Mouse (Mus musculus) midbrain, embryonic 10.5 days (tissue): ENCODE results near the gene Tango2. TPM values are rescaled to one million over a fixed set of nuclear protein-coding genes. Genes with fewer than 3 reads are reported as not detected.
"Not testable (repeated sequence)": the region's sequence is repeated elsewhere in the genome, so short reads cannot be mapped to it uniquely, and the experiment has no call there.

Source experiments
- DNase-seq: peaks from one replicate; pipeline ENCODE4 v3.0.0-alpha.2; 2017; ENCODE audit warnings: low spot score
- H3K27ac ChIP-seq: fragments of 300-500 bp; sonication (generic); replicated peaks from 2 replicates; pipeline ENCODE4 v1.5.1; 2016; ENCODE audit warnings: mild to moderate bottlenecking
- H3K27me3 ChIP-seq: fragments of 300-500 bp; sonication (generic); 2 replicates; pipeline ENCODE4 v1.6.1; 2016; ENCODE audit warnings: low read depth, mild to moderate bottlenecking; ENCODE audit not compliant: poor library complexity, severe bottlenecking
- H3K36me3 ChIP-seq: fragments of 300-500 bp; sonication (generic); 2 replicates; pipeline ENCODE4 v1.6.1; 2016; ENCODE audit warnings: mild to moderate bottlenecking, moderate library complexity
- H3K4me1 ChIP-seq: fragments of 300-500 bp; sonication (generic); 2 replicates; pipeline ENCODE4 v1.6.1; 2016
- H3K4me3 ChIP-seq: fragments of 300-500 bp; sonication (generic); 2 replicates; pipeline ENCODE4 v1.5.1; 2016; ENCODE audit warnings: mild to moderate bottlenecking, moderate library complexity
- H3K9me3 ChIP-seq: fragments of 300-500 bp; sonication (generic); replicated peaks from 2 replicates; pipeline ENCODE4 v1.6.1; 2016; ENCODE audit warnings: mild to moderate bottlenecking
- WGBS: fragments of 180-500 bp; shearing (Covaris S2); methylation state at CpG from one replicate; pipeline ENCODE4 v1.1.7; 2016; 5-methylcytosine and 5-hydroxymethylcytosine counted together
- polyA plus RNA-seq: library from polyadenylated mRNA; unstranded; fragments of >200 nt; fragmentation: Nextera tagmentation; extraction: Ambion mirVana; gene quantifications from 2 replicates; pipeline ENCODE4 v1.2.1, GENCODE M21; 2016

Tango2 gene
- polyA plus RNA-seq, 1 experiment from 2014 or later = 40.1 TPM

- Histone ChIP-seq H3K27ac (no peak overlapping the region), H3K4me1 (no peaks in the 10 kb centered on the region), H3K9me3 (no peaks in the 10 kb centered on the region), H3K36me3 (peaks cover 13% of the 10 kb centered on the region), H3K4me3 (no peak overlapping the region), H3K27me3 (no peaks in the 10 kb centered on the region)
- no peak for DNase-seq
- 81% methylated on average over 1 of the region's 1 CpGs for WGBS
Measured at GRCm38 (mm10) chr16:18328524-18328923, 19.4 kb downstream of the Tango2 start.

GRCm38 (mm10) chr16:18327936-18328335 lies 20.0 kb downstream of the Tango2 start:
- Histone ChIP-seq H3K27ac (no peak overlapping the region), H3K4me1 (no peaks in the 10 kb centered on the region), H3K9me3 (no peaks in the 10 kb centered on the region), H3K27me3 (no peaks in the 10 kb centered on the region), H3K4me3 (no peak overlapping the region), H3K36me3 (peaks cover 15% of the 10 kb centered on the region)
- DNase-seq = no peak
- 94% methylated on average over 9 of the region's 9 CpGs for WGBS

DNA sequence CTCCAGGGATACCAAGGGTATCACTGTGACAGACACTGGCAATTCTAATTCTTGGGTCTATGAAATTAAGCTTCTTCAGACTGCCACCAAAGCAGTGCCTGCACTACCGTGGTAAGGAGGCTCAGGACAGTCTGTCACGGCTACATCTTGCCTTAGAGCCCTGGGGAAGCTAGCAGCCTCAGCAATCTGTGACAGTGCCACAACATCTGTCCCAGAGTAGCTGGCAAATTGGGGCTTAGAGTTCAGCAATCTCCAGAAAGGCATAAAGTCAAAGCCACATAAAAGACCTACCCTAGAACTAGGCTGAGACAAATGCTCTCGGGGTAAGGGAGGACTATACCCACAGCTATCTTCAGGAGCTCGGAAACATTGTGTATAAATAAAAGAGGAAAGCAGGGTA lies 22.2 kb downstream of the Tango2 start:
- Histone ChIP-seq H3K4me3 (no peak overlapping the region), H3K27me3 (no peaks in the 10 kb centered on the region), H3K9me3 (no peaks in the 10 kb centered on the region), H3K36me3 (peaks cover 22% of the 10 kb centered on the region), H3K4me1 (no peaks in the 10 kb centered on the region), H3K27ac (no peak overlapping the region)
- DNase-seq = no peak
- 80% methylated on average over 4 of the region's 4 CpGs for WGBS

DNA sequence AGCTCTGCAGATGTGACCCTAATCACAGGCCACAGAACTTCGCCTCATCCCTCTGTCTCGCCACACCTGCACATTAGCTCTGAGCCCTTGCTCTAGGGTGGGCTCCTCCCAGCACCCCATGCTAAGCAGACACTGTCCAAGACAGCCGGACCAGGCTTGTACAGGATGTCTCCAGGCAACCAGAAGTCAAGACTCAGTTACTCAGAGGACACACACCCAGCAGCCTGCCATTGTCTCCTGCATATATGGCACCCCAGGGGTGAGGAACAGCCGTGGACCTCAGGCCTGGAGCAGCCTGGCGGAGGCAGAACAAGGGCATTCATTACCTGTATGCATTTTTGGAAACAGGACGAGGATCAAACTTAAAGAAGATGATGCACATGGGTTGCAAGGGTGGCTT lies 23.9 kb downstream of the Tango2 start:
- Histone ChIP-seq H3K4me3 (no peak overlapping the region), H3K36me3 (peaks cover 26% of the 10 kb centered on the region), H3K4me1 (no peaks in the 10 kb centered on the region), H3K9me3 (no peaks in the 10 kb centered on the region), H3K27ac (0 out of 2 replicates have a peak overlapping the region, but pooled peaks have one; percentile 25), H3K27me3 (no peaks in the 10 kb centered on the region)
- DNase-seq = no peak
- 83% methylated on average over 6 of the region's 6 CpGs for WGBS

GRCm38 (mm10) chr16:18323460-18323859 lies 24.4 kb downstream of the Tango2 start:
- Histone ChIP-seq H3K27me3 (no peaks in the 10 kb centered on the region), H3K9me3 (no peaks in the 10 kb centered on the region), H3K4me3 (no peak overlapping the region), H3K27ac (no peak overlapping the region), H3K36me3 (peaks cover 26% of the 10 kb centered on the region), H3K4me1 (no peaks in the 10 kb centered on the region)
- WGBS = 87% methylated on average over 2 of the region's 2 CpGs
- no peak for DNase-seq

DNA sequence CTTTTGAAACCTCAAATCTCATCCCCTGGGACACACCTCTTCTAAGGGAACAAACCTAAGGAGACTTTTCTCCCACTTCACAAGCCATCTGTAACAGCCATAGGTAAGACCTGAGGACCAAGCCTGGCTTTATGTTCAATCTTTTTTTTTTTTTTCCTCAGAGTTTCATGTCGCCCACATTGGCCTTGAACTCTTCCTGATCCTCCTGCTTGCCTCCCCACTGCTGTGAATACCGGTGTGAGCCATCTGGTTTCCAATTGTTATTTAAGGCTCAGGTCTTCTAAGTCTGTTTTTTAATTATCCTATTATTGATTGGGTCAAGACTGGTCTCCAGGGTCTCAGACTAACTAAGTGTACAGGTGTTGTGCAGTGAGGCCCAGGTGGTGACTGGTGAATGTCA lies 26.5 kb downstream of the Tango2 start:
- WGBS = 77% methylated on average over 2 of the region's 2 CpGs
- no peaks in the 10 kb centered on the region for H3K27me3 ChIP-seq
- H3K4me3 ChIP-seq = no peak overlapping the region
- H3K4me1 ChIP-seq = no peaks in the 10 kb centered on the region
- no peaks in the 10 kb centered on the region for H3K9me3 ChIP-seq
- no peak for DNase-seq
- H3K27ac ChIP-seq = no peak overlapping the region
- H3K36me3 ChIP-seq = peaks cover 26% of the 10 kb centered on the region

GRCm38 (mm10) chr16:18318992-18319391 lies 28.9 kb downstream of the Tango2 start:
- 85% methylated on average over 3 of the region's 3 CpGs for WGBS
- H3K36me3 ChIP-seq = peaks cover 24% of the 10 kb centered on the region
- H3K4me1 ChIP-seq = no peaks in the 10 kb centered on the region
- no peak for DNase-seq
- H3K27me3 ChIP-seq = no peaks in the 10 kb centered on the region
- H3K4me3 ChIP-seq = no peak overlapping the region
- no peaks in the 10 kb centered on the region for H3K9me3 ChIP-seq
- H3K27ac ChIP-seq = no peak overlapping the region

DNA sequence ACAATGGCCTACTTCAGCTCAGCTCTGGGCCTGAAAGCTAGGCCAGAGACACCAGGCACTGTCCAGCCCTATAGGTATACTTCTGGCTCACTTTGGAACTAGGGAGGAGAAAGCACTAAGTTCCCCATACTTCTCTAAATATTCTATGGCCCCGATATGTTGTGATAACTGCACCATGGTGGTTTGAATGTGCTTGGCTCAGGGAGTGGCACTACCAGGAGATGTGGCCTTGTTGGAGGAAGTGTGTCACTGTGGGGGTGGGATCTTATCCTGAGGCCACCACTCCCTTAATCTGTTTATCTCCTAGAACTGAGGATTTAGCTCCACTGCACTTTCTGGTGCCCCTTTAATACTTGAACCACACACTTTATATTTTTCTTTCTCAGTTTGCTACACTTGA lies 39.7 kb downstream of the Tango2 start:
- Histone ChIP-seq H3K9me3 (no peaks in the 10 kb centered on the region), H3K27me3 (no peaks in the 10 kb centered on the region), H3K4me1 (no peaks in the 10 kb centered on the region), H3K27ac (no peak overlapping the region), H3K36me3 (peaks cover 39% of the 10 kb centered on the region), H3K4me3 (no peak overlapping the region)
- 91% methylated on average over 1 of the region's 1 CpGs for WGBS
- no peak for DNase-seq

- not testable (repeated sequence) for DNase-seq, H3K9me3 ChIP-seq, H3K27me3 ChIP-seq
- Histone ChIP-seq H3K36me3 (peaks cover 28% of the 10 kb centered on the region), H3K27ac (peak overlapping the region; percentile 100), H3K4me3 (peak overlapping the region; percentile 100), H3K4me1 (peaks cover 29% of the 10 kb centered on the region)
- WGBS = 7% methylated on average over 10 of the region's 10 CpGs
Measured at GRCm38 (mm10) chr16:18289614-18290013, 58.3 kb downstream of the Tango2 start.

DNA sequence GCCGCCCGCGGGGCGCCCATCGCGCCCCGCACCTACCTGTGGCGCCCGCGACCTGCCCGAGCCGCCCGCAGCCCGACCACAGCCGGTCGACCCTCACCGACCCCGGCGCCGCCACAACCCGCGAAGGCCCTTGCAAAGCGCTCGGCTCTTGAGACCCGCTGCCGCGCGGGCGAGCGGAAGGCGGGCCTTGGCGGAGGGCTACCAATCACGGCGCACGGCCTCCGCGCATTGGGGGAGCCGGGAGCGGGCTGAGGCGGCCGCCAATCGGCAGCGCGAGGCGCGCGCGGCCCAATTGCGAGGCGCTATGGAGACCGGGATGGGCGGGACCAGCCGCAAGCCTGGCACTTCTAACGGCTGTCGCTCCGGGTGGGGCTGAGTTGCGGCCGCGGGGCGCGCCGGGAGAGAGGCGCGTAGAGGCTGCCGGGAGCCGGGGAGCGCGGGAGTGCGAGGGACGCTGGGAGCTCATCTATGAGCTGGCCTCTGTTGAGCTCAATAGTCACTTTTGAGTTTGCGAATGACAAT lies 58.8 kb downstream of the Tango2 start, which contains the start of gene Dgcr8:
TSS of gene Dgcr8 (minus strand) at position 180 of the 522 bp plus-strand sequence.
- WGBS = under 1% methylated on average over 67 of the region's 71 CpGs

DNA sequence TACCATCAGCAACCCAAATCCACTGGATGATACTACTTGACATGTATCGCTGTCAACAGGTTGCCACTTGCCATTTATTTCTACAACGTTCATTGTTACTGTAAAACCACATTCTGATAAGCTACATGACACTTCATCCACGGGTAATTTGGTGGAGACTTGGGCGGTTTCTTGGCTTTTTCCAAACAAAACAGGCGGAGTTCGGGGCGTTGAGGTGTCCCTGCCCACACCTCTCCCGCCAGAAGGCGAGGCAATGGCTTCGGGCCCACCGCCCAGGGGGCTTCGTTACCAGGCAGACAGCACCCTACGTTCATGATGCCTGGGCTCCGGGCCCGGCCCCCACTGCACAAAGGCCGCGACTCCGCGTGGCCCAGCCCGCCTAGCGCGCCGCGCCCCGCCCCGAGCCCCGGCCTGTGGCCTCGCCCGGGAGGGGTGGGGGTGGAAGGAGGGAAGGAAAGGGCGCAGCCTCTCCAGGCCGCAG lies 59.3 kb downstream of the Tango2 start:
- DNase-seq = no peak
- peak overlapping the region; percentile 100 for H3K27ac ChIP-seq
- no peaks in the 10 kb centered on the region for H3K27me3 ChIP-seq
- peak overlapping the region; percentile 100 for H3K4me3 ChIP-seq
- no peaks in the 10 kb centered on the region for H3K9me3 ChIP-seq
- H3K4me1 ChIP-seq = peaks cover 29% of the 10 kb centered on the region
- peaks cover 38% of the 10 kb centered on the region for H3K36me3 ChIP-seq
- WGBS = under 1% methylated on average over 30 of the region's 31 CpGs

More for the DNA sequence above, 58.8 kb downstream of the Tango2 start, which contains the start of gene Dgcr8:
- H3K27ac ChIP-seq = peak within 1 kb of the TSS; percentile 100
- H3K36me3 ChIP-seq = peaks cover 32% of the 10 kb centered on the region
- H3K4me1 ChIP-seq = peaks cover 29% of the 10 kb centered on the region
- peak; percentile 99 for DNase-seq
- H3K9me3 ChIP-seq = no peaks in the 10 kb centered on the region
- H3K27me3 ChIP-seq = no peaks in the 10 kb centered on the region
- H3K4me3 ChIP-seq = peak within 1 kb of the TSS; percentile 100

DNA sequence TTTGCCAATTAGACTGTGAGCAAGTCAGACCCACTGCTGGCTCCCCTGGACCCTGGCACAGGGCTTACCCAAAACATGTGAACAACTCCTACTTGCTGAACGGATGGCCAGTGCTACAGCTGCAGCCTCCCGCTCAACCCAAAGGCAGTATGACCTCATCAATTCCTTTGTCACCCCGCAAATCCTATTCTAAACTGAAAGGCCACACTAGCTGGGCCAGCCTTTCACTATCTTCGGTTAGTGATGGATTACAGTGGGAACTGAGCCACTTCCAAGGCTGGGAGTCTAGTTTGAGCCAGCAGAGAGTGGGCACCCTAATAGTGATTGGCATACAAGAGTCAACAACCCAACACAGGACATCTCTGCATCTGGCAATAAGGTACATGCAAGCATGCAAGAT lies 59.7 kb downstream of the Tango2 start:
- no peaks in the 10 kb centered on the region for H3K9me3 ChIP-seq
- peaks cover 42% of the 10 kb centered on the region for H3K36me3 ChIP-seq
- WGBS = 3% methylated on average over 4 of the region's 4 CpGs
- peaks cover 29% of the 10 kb centered on the region for H3K4me1 ChIP-seq
- peak; percentile 46 for DNase-seq
- H3K27ac ChIP-seq = peak overlapping the region; percentile 100
- no peaks in the 10 kb centered on the region for H3K27me3 ChIP-seq
- H3K4me3 ChIP-seq = peak overlapping the region; percentile 100

DNA sequence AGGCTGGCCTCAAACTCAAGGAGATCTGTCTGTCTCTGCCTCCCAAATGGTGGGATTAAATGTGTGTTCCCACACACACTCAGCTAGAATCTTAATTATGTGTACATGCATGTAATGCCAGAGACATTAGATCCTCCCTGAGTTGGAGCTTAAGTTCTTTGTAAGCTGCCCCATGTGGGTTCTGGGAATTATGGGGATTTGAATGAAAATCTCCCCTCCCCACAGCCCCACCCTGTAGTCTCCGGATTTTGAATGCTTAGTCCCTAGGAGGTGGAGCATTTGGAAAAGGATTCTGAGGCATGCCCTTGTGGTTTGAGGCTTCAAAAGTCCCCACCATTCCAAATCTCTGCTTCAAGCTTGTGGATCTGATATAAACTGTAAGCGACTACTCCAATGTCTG lies 72.7 kb downstream of the Tango2 start:
- 82% methylated on average over 2 of the region's 2 CpGs for WGBS
- H3K36me3 ChIP-seq = peaks cover 100% of the 10 kb centered on the region
- DNase-seq = no peak

More for the DNA sequence above, 72.7 kb downstream of the Tango2 start:
- Histone ChIP-seq H3K27me3 (no peaks in the 10 kb centered on the region), H3K4me1 (no peaks in the 10 kb centered on the region), H3K27ac (no peak overlapping the region), H3K9me3 (no peaks in the 10 kb centered on the region), H3K4me3 (no peak overlapping the region)
